Comparison of ENCODE assay signal across 26 mouse cellular contexts in genomic region chr11:95184561-95184960, GRCm38 (mm10). TPM values are rescaled to one million over a fixed set of nuclear protein-coding genes. Genes with fewer than 3 reads are reported as not detected.
A peak's percentile ranks its signal among the peaks of the same experiment; 100 is the strongest.
DNase-seq lines count a peak whose midpoint lies in the region; ATAC-seq and TF ChIP-seq lines count a peak whose summit lies in the region.
"Had no signal": no experiment of that assay in that cellular context is flagged by ENCODE, and none has a peak within 500 bp of the region (broad histone marks: within the 10 kb centered on the region; RNA-seq: fewer than 3 reads in every experiment).

No protein-coding gene starts in this region.

- no peak overlapping the region for H3K4me3 ChIP-seq in heart, embryonic 16.5 days (ENCODE audit: low read length)
- H3K4me3 ChIP-seq in limb, embryonic 10.5 days = no peak overlapping the region
- H3K4me3 ChIP-seq in intestine, postnatal 0 days (ENCODE audit: low read depth, low read length) = no peak overlapping the region
- H3K4me3 ChIP-seq: embryonic facial prominence, embryonic 13.5 days; heart, embryonic 10.5 days; layer of hippocampus, adult 2 months; liver, embryonic 15.5 days; midbrain, embryonic 15.5 days; stomach, embryonic 15.5 days had no signal

- H3K9me3 ChIP-seq in heart, embryonic 16.5 days (replicated peaks; ENCODE audit: control insufficient read depth, low read length) = no peaks in the 10 kb centered on the region
- no peaks in the 10 kb centered on the region for H3K9me3 ChIP-seq in limb, embryonic 10.5 days (replicated peaks)
- no peaks in the 10 kb centered on the region for H3K9me3 ChIP-seq in intestine, postnatal 0 days (ENCODE audit: control insufficient read depth)
- H3K9me3 ChIP-seq: embryonic facial prominence, embryonic 13.5 days; heart, embryonic 10.5 days; liver, embryonic 15.5 days; midbrain, embryonic 15.5 days; stomach, embryonic 15.5 days had no signal

- no peaks in the 10 kb centered on the region for H3K36me3 ChIP-seq in heart, embryonic 16.5 days (ENCODE audit: control insufficient read depth, insufficient read depth)
- H3K36me3 ChIP-seq in limb, embryonic 10.5 days = no peaks in the 10 kb centered on the region
- H3K36me3 ChIP-seq in intestine, postnatal 0 days (ENCODE audit: control insufficient read depth, insufficient read depth) = no peaks in the 10 kb centered on the region
- H3K36me3 ChIP-seq: embryonic facial prominence, embryonic 13.5 days; heart, embryonic 10.5 days; liver, embryonic 15.5 days; midbrain, embryonic 15.5 days; stomach, embryonic 15.5 days had no signal

- H3K27me3 ChIP-seq in heart, embryonic 16.5 days (ENCODE audit: control insufficient read depth, insufficient read depth, low read length) = peaks cover 15% of the 10 kb centered on the region
- H3K27me3 ChIP-seq in limb, embryonic 10.5 days (ENCODE audit: low read depth, poor library complexity, severe bottlenecking) = peaks cover 70% of the 10 kb centered on the region
- no peaks in the 10 kb centered on the region for H3K27me3 ChIP-seq in intestine, postnatal 0 days (replicated peaks; ENCODE audit: control insufficient read depth, insufficient read depth, low read length)
- H3K27me3 ChIP-seq: embryonic facial prominence, embryonic 13.5 days; midbrain, embryonic 15.5 days; stomach, embryonic 15.5 days had no signal

- intact Hi-C loops in left cerebral cortex, postnatal 4 days (cut with DNase I) = no loop called here
- intact Hi-C loops in left cerebral cortex, postnatal 25 days (cut with DNase I) = no loop called here

- DNase-seq in heart, adult 8-10 months (ENCODE audit: low spot score) = no peak
- peak; percentile 3 for DNase-seq in 3T3-L1 (ENCODE audit: low read depth, low spot score)
- DNase-seq in limb, embryonic 10.5 days (ENCODE audit: low spot score) = no peak
- peak; percentile 87 for DNase-seq in thymus, postnatal 0 days (ENCODE audit: low spot score)
- no peak for DNase-seq in left cerebral cortex, postnatal 4 days
- DNase-seq in left cerebral cortex, postnatal 25 days (ENCODE audit: low spot score in 2 of 2) = no peak
- DNase-seq: B cell, adult 2 months; cerebellum, adult 8-10 months; gastrocnemius, postnatal 36 days; heart, postnatal 14 days; kidney, adult 2 months; kidney, postnatal 10 days; layer of hippocampus, postnatal 36 days; right cerebral cortex, postnatal 25 days had no signal

- peak; percentile 53; the same call in 1 of the 2 replicates for ATAC-seq in heart, embryonic 16.5 days (replicated peaks; ENCODE audit: extremely low read depth, insufficient read depth, low FRiP score)
- ATAC-seq in intestine, postnatal 0 days = no peak
- ATAC-seq: forebrain, embryonic 16.5 days had no signal

- no peak for TF ChIP-seq CTCF in intestine, postnatal 0 days (IDR thresholded peaks at IDR 0.05; ENCODE audit: low read depth)

- peaks cover 2% of the 10 kb centered on the region for H3K4me1 ChIP-seq in heart, embryonic 16.5 days (ENCODE audit: control insufficient read depth, insufficient read depth, low read length)
- H3K4me1 ChIP-seq in limb, embryonic 10.5 days = peaks cover 62% of the 10 kb centered on the region
- no peaks in the 10 kb centered on the region for H3K4me1 ChIP-seq in intestine, postnatal 0 days (replicated peaks; ENCODE audit: control insufficient read depth, insufficient read depth, low read length)
- H3K4me1 ChIP-seq: liver, embryonic 15.5 days had no signal

- H3K4me2 ChIP-seq in heart, embryonic 16.5 days (ENCODE audit: low read depth, low read length) = no peak overlapping the region
- H3K4me2 ChIP-seq in intestine, postnatal 0 days (replicated peaks; ENCODE audit: low read depth) = no peak overlapping the region
- H3K4me2 ChIP-seq: embryonic facial prominence, embryonic 13.5 days; liver, embryonic 15.5 days; midbrain, embryonic 15.5 days; stomach, embryonic 15.5 days had no signal

- H3K27ac ChIP-seq in heart, embryonic 16.5 days (ENCODE audit: low read length) = no peak overlapping the region
- peak overlapping the region; percentile 16; the same call in 1 of the 2 replicates for H3K27ac ChIP-seq in limb, embryonic 10.5 days
- H3K27ac ChIP-seq in intestine, postnatal 0 days (ENCODE audit: low read depth, low read length) = no peak overlapping the region
- H3K27ac ChIP-seq: heart, embryonic 10.5 days; layer of hippocampus, adult 2 months; liver, embryonic 15.5 days; midbrain, embryonic 15.5 days; stomach, embryonic 15.5 days had no signal

- no peak overlapping the region for H3K9ac ChIP-seq in heart, embryonic 16.5 days (ENCODE audit: low read length)
- no peak overlapping the region for H3K9ac ChIP-seq in intestine, postnatal 0 days (ENCODE audit: low read depth, low read length)
- H3K9ac ChIP-seq: embryonic facial prominence, embryonic 13.5 days; liver, embryonic 15.5 days; midbrain, embryonic 15.5 days; stomach, embryonic 15.5 days had no signal

- 19% methylated on average over 5 of the region's 5 CpGs for WGBS in heart, embryonic 16.5 days
- WGBS in limb, embryonic 10.5 days = 13% methylated on average over 5 of the region's 5 CpGs
- 37% methylated on average over 5 of the region's 5 CpGs for WGBS in intestine, postnatal 0 days

RNA-seq across cellular contexts. Expression of gene Dlx4, which starts 38.5 kb away (rescaled TPM):
- polyA plus RNA-seq in heart, embryonic 16.5 days (2015; fragmentation: Nextera tagmentation; extraction: Ambion mirVana) = 0.09 and 0.17 TPM in 2 replicates
- not detected for total RNA-seq in heart, adult 8-10 months (2022)
- polyA plus RNA-seq in limb, embryonic 10.5 days (2016; fragmentation: Nextera tagmentation; extraction: Ambion mirVana) = 0.85 and 1.9 TPM in 2 replicates
- polyA plus RNA-seq in thymus, postnatal 0 days (2015; fragmentation: Nextera tagmentation; extraction: Ambion mirVana) = 0.17 and 0.21 TPM in 2 replicates
- total RNA-seq in left cerebral cortex, postnatal 4 days (2021) = under 1 TPM; 0.18 to 0.24 TPM
- not detected in 2 replicates for polyA plus RNA-seq in intestine, postnatal 0 days (2015; fragmentation: Nextera tagmentation; extraction: Ambion mirVana)
- total RNA-seq in left cerebral cortex, postnatal 25 days (2021) = not detected
- total RNA-seq: common myeloid progenitor, adult 5-6 weeks; gastrocnemius, postnatal 36 days; layer of hippocampus, adult 2 months; layer of hippocampus, postnatal 36 days; left cerebral cortex, postnatal 36 days; megakaryocyte progenitor cell, adult 5-6 weeks had no signal
- polyA plus RNA-seq: forebrain, embryonic 16.5 days; kidney, adult 2 months; midbrain, embryonic 15.5 days had no signal

Comparison
In these comparisons a context has a peak if more than half of its experiments do, and no peak if none do; other contexts are left out.
1. DNase-seq: peak in 3T3-L1 (single experiment) and thymus, postnatal 0 days (single experiment); none in heart, adult 8-10 months (single experiment), limb, embryonic 10.5 days (single experiment), left cerebral cortex, postnatal 4 days (single experiment) and left cerebral cortex, postnatal 25 days (0 of 2).